Mouse (Mus musculus) liver, adult 2 months (tissue): ENCODE data around the gene Lins1. TPM values are rescaled to one million over a fixed set of nuclear protein-coding genes. Genes with fewer than 3 reads are reported as not detected.

Source experiments
- DNase-seq: peaks from one replicate; pipeline ENCODE4 v3.0.0-alpha.2; 2011; ENCODE audit warnings: low read depth, low spot score; ENCODE audit errors: extremely low read depth
- H3K27ac ChIP-seq: fragments of 200-500 bp; replicated peaks from 2 replicates; pipeline ENCODE4 v1.5.1; 2012; ENCODE audit warnings: low read depth, mild to moderate bottlenecking, control low read depth, inconsistent platforms, low read length; ENCODE audit not compliant: insufficient read depth
- H3K27me3 ChIP-seq: fragments of 200-500 bp; 2 replicates; pipeline ENCODE4 v1.6.1; 2012; ENCODE audit warnings: mild to moderate bottlenecking, moderate library complexity, low read length, inconsistent platforms; ENCODE audit not compliant: control insufficient read depth, insufficient read depth
- H3K36me3 ChIP-seq: fragments of 200-500 bp; 2 replicates; pipeline ENCODE4 v1.6.1; 2012; ENCODE audit warnings: low read length, inconsistent platforms; ENCODE audit not compliant: control insufficient read depth, insufficient read depth
- H3K4me1 ChIP-seq: fragments of 200-500 bp; 2 replicates; pipeline ENCODE4 v1.6.1; 2011; ENCODE audit warnings: low read length; ENCODE audit not compliant: control insufficient read depth, insufficient read depth
- H3K4me3 ChIP-seq: fragments of 200-500 bp; 2 replicates; pipeline ENCODE4 v1.5.1; 2011; ENCODE audit warnings: low read depth, mild to moderate bottlenecking, control low read depth, low read length, moderate library complexity; ENCODE audit not compliant: insufficient read depth
- H3K79me2 ChIP-seq: fragments of 200-500 bp; 2 replicates; pipeline ENCODE4 v1.6.1; 2012; ENCODE audit warnings: inconsistent platforms, mild to moderate bottlenecking, low read length, moderate library complexity; ENCODE audit not compliant: control insufficient read depth, insufficient read depth
- H3K9ac ChIP-seq: fragments of 200-500 bp; 2 replicates; pipeline ENCODE4 v1.6.1; 2012; ENCODE audit warnings: low read depth, mild to moderate bottlenecking, control low read depth, inconsistent platforms, low read length
- CTCF ChIP-seq: fragments of 200-500 bp; IDR thresholded peaks from 2 replicates; pipeline ENCODE4 v1.5.1; 2011; ENCODE audit warnings: low read depth, low read length, control low read depth
- POLR2A ChIP-seq: fragments of 200-500 bp; IDR thresholded peaks from 2 replicates; pipeline ENCODE4 v1.6.1; 2011; ENCODE audit warnings: low read length, control low read depth; ENCODE audit not compliant: insufficient read depth; ENCODE audit errors: extremely low read depth
- WGBS: fragments of 180-500 bp; shearing (Covaris S2); methylation state at CpG from one replicate; pipeline ENCODE4 v1.1.7; 2018; 5-methylcytosine and 5-hydroxymethylcytosine counted together
- polyA plus RNA-seq: library from polyadenylated mRNA; depleted of rRNA; stranded (reverse); fragments of >200 nt; gene quantifications from 2 replicates; pipeline ENCODE4 v1.2.3, GENCODE M21; 2012; rRNA removed
- total RNA-seq: library from RNA; depleted of rRNA; stranded (reverse); fragments of >200 nt; gene quantifications from 2 replicates; pipeline ENCODE4 v1.2.3, GENCODE M21; 2014; rRNA removed

Gene Lins1
- total and polyA plus RNA-seq, 2 experiments = 2.2 to 2.3 TPM

GRCm38 (mm10) chr7:66741412-66741811 is 51.7 kb downstream of the Lins1 start:
- Histone ChIP-seq H3K9ac (no peak overlapping the region), H3K4me3 (no peak overlapping the region), H3K79me2 (no peaks in the 10 kb centered on the region), H3K4me1 (peaks cover 1% of the 10 kb centered on the region; the same call in 1 of the 2 replicates), H3K36me3 (no peaks in the 10 kb centered on the region), H3K27ac (no peak overlapping the region), H3K27me3 (no peaks in the 10 kb centered on the region)
- DNase-seq = no peak
- no peak for TF ChIP-seq CTCF
- TF ChIP-seq POLR2A = no peak
- WGBS = 85% methylated on average over 8 of the region's 8 CpGs

- H3K4me3 ChIP-seq = no peak within 1 kb of the TSS
- no peak for TF ChIP-seq CTCF
- TF ChIP-seq POLR2A = no peak
- H3K27me3 ChIP-seq = no peaks in the 10 kb centered on the region
- H3K4me1 ChIP-seq = peaks cover 1% of the 10 kb centered on the region; the same call in 1 of the 2 replicates
- no peak within 1 kb of the TSS for H3K27ac ChIP-seq
- 82% methylated on average over 9 of the region's 9 CpGs for WGBS
- no peaks in the 10 kb centered on the region for H3K36me3 ChIP-seq
- no peak within 1 kb of the TSS for H3K9ac ChIP-seq
- no peak for DNase-seq
- no peaks in the 10 kb centered on the region for H3K79me2 ChIP-seq
These were observed 53.7 kb downstream of the Lins1 start, which contains the start of gene Cers3 for GRCm38 (mm10) chr7:66743377-66743781. Cers3 (plus strand) TSS chr7:66743504.

GRCm38 (mm10) chr7:66746972-66747371 is 57.3 kb downstream of the Lins1 start:
- no peaks in the 10 kb centered on the region; the same call in 1 of the 2 replicates for H3K4me1 ChIP-seq
- no peak for DNase-seq
- no peaks in the 10 kb centered on the region for H3K27me3 ChIP-seq
- 84% methylated on average over 7 of the region's 7 CpGs for WGBS
- H3K9ac ChIP-seq = no peak overlapping the region
- no peaks in the 10 kb centered on the region for H3K79me2 ChIP-seq
- H3K36me3 ChIP-seq = no peaks in the 10 kb centered on the region
- no peak overlapping the region for H3K27ac ChIP-seq
- no peak for TF ChIP-seq CTCF
- TF ChIP-seq POLR2A = no peak
- no peak overlapping the region for H3K4me3 ChIP-seq

GRCm38 (mm10) chr7:66749998-66750397 is 60.3 kb downstream of the Lins1 start:
- DNase-seq = peak; percentile 55
- H3K79me2 ChIP-seq = no peaks in the 10 kb centered on the region
- no peaks in the 10 kb centered on the region for H3K27me3 ChIP-seq
- H3K4me3 ChIP-seq = no peak overlapping the region
- no peaks in the 10 kb centered on the region for H3K36me3 ChIP-seq
- no peak overlapping the region for H3K9ac ChIP-seq
- 66% methylated on average over 1 of the region's 1 CpGs for WGBS
- TF ChIP-seq POLR2A (no peak), CTCF (no peak)
- H3K27ac ChIP-seq = no peak overlapping the region
- H3K4me1 ChIP-seq = no peaks in the 10 kb centered on the region; the same call in 1 of the 2 replicates

- 92% methylated on average over 8 of the region's 8 CpGs for WGBS
- H3K9ac ChIP-seq = no peak overlapping the region
- H3K36me3 ChIP-seq = no peaks in the 10 kb centered on the region
- H3K27me3 ChIP-seq = no peaks in the 10 kb centered on the region
- H3K27ac ChIP-seq = no peak overlapping the region
- no peaks in the 10 kb centered on the region for H3K79me2 ChIP-seq
- TF ChIP-seq CTCF (no peak), POLR2A (no peak)
- H3K4me3 ChIP-seq = no peak overlapping the region
- no peaks in the 10 kb centered on the region; the same call in 1 of the 2 replicates for H3K4me1 ChIP-seq
- DNase-seq = no peak
These were observed 64.1 kb downstream of the Lins1 start for GRCm38 (mm10) chr7:66753816-66754215.

GRCm38 (mm10) chr7:66755611-66756010 is 65.9 kb downstream of the Lins1 start:
- no peaks in the 10 kb centered on the region for H3K27me3 ChIP-seq
- no peak overlapping the region for H3K9ac ChIP-seq
- 81% methylated on average over 7 of the region's 7 CpGs for WGBS

More at GRCm38 (mm10) chr7:66755611-66756010, 65.9 kb downstream of the Lins1 start:
- no peak for DNase-seq
- Histone ChIP-seq H3K79me2 (no peaks in the 10 kb centered on the region), H3K4me3 (no peak overlapping the region), H3K27ac (no peak overlapping the region), H3K4me1 (no peaks in the 10 kb centered on the region), H3K36me3 (no peaks in the 10 kb centered on the region)
- no peak for TF ChIP-seq CTCF
- no peak for TF ChIP-seq POLR2A

Other genes with a start within 250 kb of the Lins1 start
- 6.3 and 7.1 TPM in 2 replicates for gene Asb7, start 293 bp upstream of the Lins1 start, total RNA-seq
- 2.1 and 2.5 TPM in 2 replicates for gene Asb7, start 293 bp upstream of the Lins1 start, polyA plus RNA-seq
- gene Cers3, start 53.6 kb downstream of the Lins1 start, total RNA-seq = under 0.01 TPM in 1 of 2 replicates, not detected in the other
- gene Cers3, start 53.6 kb downstream of the Lins1 start, polyA plus RNA-seq = 0.10 TPM in 1 of 2 replicates, not detected in the other
- 0.07 and 0.09 TPM in 2 replicates for gene Adamts17, start 149.8 kb downstream of the Lins1 start, total RNA-seq
- 0.11 and 0.17 TPM in 2 replicates for gene Adamts17, start 149.8 kb downstream of the Lins1 start, polyA plus RNA-seq